Mouse (Mus musculus) CH12.LX (cell line): ENCODE results near the gene Btbd6. TPM values are rescaled to one million over a fixed set of nuclear protein-coding genes. Genes with fewer than 3 reads are reported as not detected.

Experiments used
- DNase-seq: peaks from one replicate; pipeline ENCODE4 v3.0.0-alpha.2; 2013; ENCODE audit errors: extremely low read depth
- H3K27ac ChIP-seq: 2 replicates; pipeline ENCODE4 v1.5.1; 2012; ENCODE audit warnings: low read depth, mild to moderate bottlenecking, control low read depth, moderate library complexity; ENCODE audit not compliant: insufficient read depth
- H3K27me3 ChIP-seq: replicated peaks from 2 replicates; pipeline ENCODE3; 2012; ENCODE audit warnings: inconsistent platforms
- H3K36me3 ChIP-seq, 2 experiments: replicated peaks in 1 of 2; 2 replicates each; pipeline versions ENCODE3 to v1.6.1; 2012; ENCODE audit warnings: inconsistent platforms in 1 of 2, low read length in 1 of 2, mild to moderate bottlenecking in 1 of 2, mixed read lengths in 1 of 2, moderate library complexity in 1 of 2; ENCODE audit not compliant: control insufficient read depth in 1 of 2, insufficient read depth in 1 of 2
- H3K4me1 ChIP-seq, 2 experiments: 2 replicates each; pipeline ENCODE4 v1.6.1; 2012; ENCODE audit warnings: inconsistent platforms in 1 of 2, moderate library complexity in 1 of 2; ENCODE audit not compliant: insufficient read depth in 2 of 2, control insufficient read depth in 1 of 2
- H3K4me2 ChIP-seq: 2 replicates; pipeline ENCODE4 v1.6.1; 2012; ENCODE audit warnings: low read depth, mild to moderate bottlenecking, control low read depth; ENCODE audit not compliant: poor library complexity, insufficient read depth, severe bottlenecking
- H3K4me3 ChIP-seq, 3 experiments: fragments of 150-350 bp in 1 of 3; sonication (generic) in 1 of 3; replicated peaks in 1 of 3; 2 replicates each; pipeline versions ENCODE3 to v1.5.1; 2011 to 2012; ENCODE audit warnings: low read depth in 2 of 3, low read length in 2 of 3, mild to moderate bottlenecking in 2 of 3, moderate library complexity in 2 of 3, control low read depth in 1 of 3, improper control_type of control experiment in 1 of 3, inconsistent platforms in 1 of 3, mixed read lengths in 1 of 3; ENCODE audit not compliant: poor library complexity in 1 of 3
- H3K79me2 ChIP-seq: replicated peaks from 2 replicates; pipeline ENCODE4 v1.6.1; 2012; ENCODE audit warnings: mild to moderate bottlenecking, moderate library complexity; ENCODE audit not compliant: control insufficient read depth, poor library complexity, insufficient read depth, severe bottlenecking; ENCODE audit errors: extremely low read depth
- H3K9ac ChIP-seq: 2 replicates; pipeline ENCODE4 v1.6.1; 2012; ENCODE audit warnings: low read depth, mild to moderate bottlenecking, control low read depth, moderate library complexity; ENCODE audit not compliant: insufficient read depth
- H3K9me3 ChIP-seq: replicated peaks from 2 replicates; pipeline ENCODE3; 2012; ENCODE audit warnings: low read length, inconsistent platforms, mixed read lengths
- ELF1 ChIP-seq: IDR thresholded peaks from 2 replicates; pipeline ENCODE4 v1.6.1; 2014; ENCODE audit warnings: low read depth, mild to moderate bottlenecking, inconsistent platforms, low read length, improper control_type of control experiment
- GABPA ChIP-seq: IDR thresholded peaks from 2 replicates; pipeline ENCODE4 v1.6.1; 2012; ENCODE audit warnings: low read depth, low read length, improper control_type of control experiment, inconsistent platforms; ENCODE audit not compliant: insufficient replicate concordance
- IRF4 ChIP-seq: IDR thresholded peaks from 2 replicates; pipeline ENCODE4 v1.6.1; 2014; ENCODE audit warnings: low read depth, mild to moderate bottlenecking, inconsistent platforms, low read length, improper control_type of control experiment
- JUN ChIP-seq: IDR thresholded peaks from 2 replicates; pipeline ENCODE4 v1.6.1; 2011; ENCODE audit warnings: low read depth, mild to moderate bottlenecking, low read length, improper control_type of control experiment, moderate library complexity; ENCODE audit not compliant: insufficient read depth
- KAT2A ChIP-seq: IDR thresholded peaks from 2 replicates; pipeline ENCODE4 v1.6.1; 2012; ENCODE audit warnings: low read length, improper control_type of control experiment, inconsistent platforms; ENCODE audit not compliant: insufficient replicate concordance
- MEF2A ChIP-seq: IDR thresholded peaks from 2 replicates; pipeline ENCODE4 v1.6.1; 2014; ENCODE audit warnings: low read depth, mild to moderate bottlenecking, inconsistent platforms, low read length, improper control_type of control experiment, borderline replicate concordance
- NELFE ChIP-seq: IDR thresholded peaks from 2 replicates; pipeline ENCODE4 v1.6.1; 2011; ENCODE audit warnings: low read depth, low read length, improper control_type of control experiment
- NRF1 ChIP-seq: IDR thresholded peaks from 2 replicates; pipeline ENCODE4 v1.6.1; 2014; ENCODE audit warnings: low read depth, mild to moderate bottlenecking, inconsistent platforms, low read length, improper control_type of control experiment, moderate library complexity
- RAD21 ChIP-seq: IDR thresholded peaks from 2 replicates; pipeline ENCODE4 v1.6.1; 2011; ENCODE audit warnings: low read depth, mild to moderate bottlenecking, low read length, improper control_type of control experiment, moderate library complexity
- RCOR1 ChIP-seq: conservative IDR thresholded peaks from 2 replicates; pipeline ENCODE4 v1.6.1; 2012; ENCODE audit warnings: low read depth, mild to moderate bottlenecking, inconsistent platforms, low read length, improper control_type of control experiment
- SIN3A ChIP-seq: IDR thresholded peaks from 2 replicates; pipeline ENCODE4 v1.6.1; 2012; ENCODE audit warnings: low read length, improper control_type of control experiment, inconsistent platforms
- SMC3 ChIP-seq: IDR thresholded peaks from 2 replicates; pipeline ENCODE4 v1.6.1; 2011; ENCODE audit warnings: low read depth, low read length, improper control_type of control experiment
- TBP ChIP-seq: conservative IDR thresholded peaks from 2 replicates; pipeline ENCODE4 v1.6.1; 2011; ENCODE audit warnings: low read depth, low read length, improper control_type of control experiment
- TCF12 ChIP-seq: IDR thresholded peaks from 2 replicates; pipeline ENCODE4 v1.6.1; 2014; ENCODE audit warnings: low read depth, mild to moderate bottlenecking, inconsistent platforms, low read length, improper control_type of control experiment
- ZNF384 ChIP-seq: IDR thresholded peaks from 2 replicates; pipeline ENCODE4 v1.6.1; 2012; ENCODE audit warnings: low read depth, low read length, improper control_type of control experiment, inconsistent platforms
- dilution Hi-C: fragments of 300-500 bp; cut with MboI; formaldehyde crosslinking; loops from 2 replicates; pipeline ENCODE4 v1.14.3; 2020; ENCODE audit warnings: low sequenced_read_pairs; ENCODE audit not compliant: extremely low pct_unique_long_range_greater_than_20kb, extremely low pct_ligation_motif_present
- in situ Hi-C: fragments of 300-500 bp; cut with MboI; formaldehyde crosslinking; loops from 3 replicates; pipeline ENCODE4 v1.14.3; 2019; ENCODE audit warnings: low sequenced_read_pairs, low pct_ligation_motif_present, low pct_unique_long_range_greater_than_20kb, mixed read lengths
- polyA plus RNA-seq: library from polyadenylated mRNA; unstranded; fragments of >175 nt; gene quantifications from 2 replicates; pipeline ENCODE4 v1.2.1, GENCODE M21; 2012; ENCODE audit warnings: low read depth; ENCODE audit not compliant: insufficient read length
- total RNA-seq, 2 experiments: library from RNA; depleted of rRNA; stranded (reverse); fragments of 300-350 nt in 1 of 2; fragments of >200 nt in 1 of 2; gene quantifications; 2 replicates each; pipeline ENCODE4 v1.2.3; 2012 to 2014

Btbd6 gene
- total and polyA plus RNA-seq, 3 experiments = 5.6 to 11.9 (median 9.9) TPM

- Histone ChIP-seq H3K4me1 (peaks cover 13 to 37% of the 10 kb centered on the region in 2 experiments), H3K4me2 (no peak overlapping the region), H3K79me2 (no peaks in the 10 kb centered on the region), H3K27ac (no peak overlapping the region), H3K4me3 (no peak overlapping the region), H3K27me3 (no peaks in the 10 kb centered on the region), H3K9me3 (peaks cover 2% of the 10 kb centered on the region), H3K9ac (no peak overlapping the region), H3K36me3 (peaks cover 0 to 6% of the 10 kb centered on the region in 2 experiments)
- in situ Hi-C loops = no loop called here
- no peak for DNase-seq
- dilution Hi-C loops = no loop called here
- TF ChIP-seq GABPA (no peak), SIN3A (no peak), ZNF384 (no peak), TCF12 (no peak)
Measured at GRCm38 (mm10) chr12:113012443-113012842, 36.2 kb downstream of the Btbd6 start.

GRCm38 (mm10) chr12:113013021-113013491 lies 36.8 kb downstream of the Btbd6 start:
- no peak for DNase-seq
- H3K4me3 ChIP-seq = no peak overlapping the region
- H3K27me3 ChIP-seq = no peaks in the 10 kb centered on the region
- peaks cover 15 to 43% of the 10 kb centered on the region in 2 experiments for H3K4me1 ChIP-seq
- H3K9me3 ChIP-seq = peaks cover 2% of the 10 kb centered on the region
- peaks cover 0 to 6% of the 10 kb centered on the region in 2 experiments for H3K36me3 ChIP-seq
- H3K9ac ChIP-seq = no peak overlapping the region
- no peaks in the 10 kb centered on the region; the same call in 1 of the 2 replicates for H3K79me2 ChIP-seq
- no peak overlapping the region for H3K4me2 ChIP-seq
- H3K27ac ChIP-seq = no peak overlapping the region
- in situ Hi-C loops (no loop called here), dilution Hi-C loops (no loop called here)
- no peak for TF ChIP-seq TBP
- TF ChIP-seq IRF4 = no peak
- TF ChIP-seq ELF1 = no peak
- no peak for TF ChIP-seq KAT2A
- no peak for TF ChIP-seq NRF1
- no peak for TF ChIP-seq SIN3A
- TF ChIP-seq RAD21 = no peak
- no peak for TF ChIP-seq NELFE
- no peak for TF ChIP-seq GABPA
- no peak for TF ChIP-seq MEF2A
- TF ChIP-seq JUN = no peak
- TF ChIP-seq RCOR1 = no peak
- no peak for TF ChIP-seq SMC3
